Mouse (Mus musculus) liver, embryonic 13.5 days (tissue): Measurements from ENCODE around the gene Tle4. TPM values are rescaled to one million over a fixed set of nuclear protein-coding genes. Genes with fewer than 3 reads are reported as not detected.
A peak's percentile ranks its signal among the peaks of the same experiment; 100 is the strongest.

Experiments
- ATAC-seq: fragments of 200-750 bp; cut with Nextera tagmentation; 2 replicates; pipeline ENCODE4 v1.8.0; 2017; ENCODE audit warnings: low read depth, mild to moderate bottlenecking, moderate number of reproducible peaks, moderate library complexity
- DNase-seq: peaks from one replicate; pipeline ENCODE4 v3.0.0; 2022
- H3K27ac ChIP-seq: fragments of 300-500 bp; sonication (generic); 2 replicates; pipeline ENCODE4 v1.5.1; 2015; ENCODE audit warnings: moderate library complexity, mild to moderate bottlenecking, inconsistent platforms
- H3K27me3 ChIP-seq: fragments of 300-500 bp; sonication (generic); 2 replicates; pipeline ENCODE4 v1.6.1; 2015; ENCODE audit warnings: mild to moderate bottlenecking, inconsistent platforms
- H3K36me3 ChIP-seq: fragments of 300-500 bp; sonication (generic); 2 replicates; pipeline ENCODE4 v1.6.1; 2015; ENCODE audit warnings: mild to moderate bottlenecking, inconsistent platforms
- H3K4me1 ChIP-seq: fragments of 300-500 bp; sonication (generic); replicated peaks from 2 replicates; pipeline ENCODE4 v1.6.1; 2015; ENCODE audit warnings: inconsistent platforms
- H3K4me2 ChIP-seq: fragments of 300-500 bp; sonication (generic); 2 replicates; pipeline ENCODE4 v1.6.1; 2015; ENCODE audit warnings: inconsistent platforms, mild to moderate bottlenecking, moderate library complexity
- H3K4me3 ChIP-seq: fragments of 300-500 bp; sonication (generic); replicated peaks from 2 replicates; pipeline ENCODE4 v1.5.1; 2015; ENCODE audit warnings: mild to moderate bottlenecking, inconsistent platforms
- H3K9ac ChIP-seq: fragments of 300-500 bp; sonication (generic); 2 replicates; pipeline ENCODE4 v1.6.1; 2015; ENCODE audit warnings: mild to moderate bottlenecking, inconsistent platforms
- H3K9me3 ChIP-seq: fragments of 300-500 bp; sonication (generic); replicated peaks from 2 replicates; pipeline ENCODE4 v1.6.1; 2016; ENCODE audit warnings: inconsistent platforms
- WGBS: fragments of 180-500 bp; shearing (Covaris S2); methylation state at CpG from one replicate; pipeline ENCODE4 v1.1.7; 2015; ENCODE audit not compliant: insufficient replicate concordance; 5-methylcytosine and 5-hydroxymethylcytosine counted together
- polyA plus RNA-seq: library from polyadenylated mRNA; unstranded; fragments of >200 nt; fragmentation: Nextera tagmentation; extraction: Ambion mirVana; gene quantifications from 2 replicates; pipeline ENCODE4 v1.2.1, GENCODE M21; 2015

Tle4 gene
- polyA plus RNA-seq, 1 experiment from 2014 or later = 4.5 TPM

DNA sequence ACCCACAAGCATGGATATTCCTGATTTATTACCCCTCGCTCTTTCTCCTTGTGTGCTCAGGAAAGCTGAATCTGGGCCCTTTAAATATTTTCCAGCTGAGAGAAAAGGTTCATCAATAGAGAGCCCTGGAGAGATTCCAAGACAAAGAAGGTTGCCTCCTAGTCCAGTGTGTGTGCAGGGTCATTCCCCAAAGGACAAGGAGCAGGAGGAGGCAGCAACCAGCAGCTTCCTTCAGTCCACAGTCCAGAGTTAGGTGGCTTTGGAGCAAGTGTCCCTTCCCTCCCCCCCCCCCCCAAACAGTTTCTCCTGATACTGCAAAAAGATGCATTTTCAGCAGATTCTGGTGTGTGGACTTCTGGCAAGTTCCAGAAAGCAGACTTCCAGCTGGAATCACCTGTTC is 3.0 kb upstream of the Tle4 start:
- Histone ChIP-seq H3K27ac (no peak overlapping the region), H3K9ac (no peak overlapping the region), H3K4me1 (peaks cover 25% of the 10 kb centered on the region), H3K4me2 (no peak overlapping the region), H3K36me3 (no peaks in the 10 kb centered on the region), H3K9me3 (no peaks in the 10 kb centered on the region), H3K4me3 (no peak overlapping the region), H3K27me3 (no peaks in the 10 kb centered on the region)
- 77% methylated on average over 1 of the region's 1 CpGs for WGBS
- ATAC-seq (no peak), DNase-seq (no peak)

DNA sequence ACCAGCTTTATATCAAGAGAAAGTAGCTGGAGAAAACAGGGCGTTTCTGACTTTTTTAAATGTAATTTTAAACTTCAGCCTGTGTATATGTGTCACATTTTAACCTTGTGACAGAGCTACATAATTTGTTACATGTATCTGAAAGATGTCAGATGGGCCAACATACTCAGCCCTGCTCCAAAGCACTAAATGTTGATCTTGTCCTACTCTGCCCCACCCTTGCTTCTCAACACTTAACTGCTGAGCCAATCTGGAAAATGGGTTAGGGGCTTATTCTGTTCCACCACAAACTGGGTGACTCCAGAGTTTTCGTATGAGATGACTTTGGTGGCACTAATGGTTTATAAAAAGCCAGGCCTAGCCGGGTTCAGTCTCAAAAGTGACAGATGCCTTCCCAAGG is 2.5 kb upstream of the Tle4 start:
- Histone ChIP-seq H3K9me3 (no peaks in the 10 kb centered on the region), H3K4me2 (no peak overlapping the region), H3K4me1 (peaks cover 30% of the 10 kb centered on the region), H3K36me3 (no peaks in the 10 kb centered on the region), H3K4me3 (no peak overlapping the region), H3K9ac (no peak overlapping the region), H3K27me3 (no peaks in the 10 kb centered on the region), H3K27ac (no peak overlapping the region)
- 61% methylated on average over 3 of the region's 3 CpGs for WGBS
- DNase-seq (no peak), ATAC-seq (no peak)

DNA sequence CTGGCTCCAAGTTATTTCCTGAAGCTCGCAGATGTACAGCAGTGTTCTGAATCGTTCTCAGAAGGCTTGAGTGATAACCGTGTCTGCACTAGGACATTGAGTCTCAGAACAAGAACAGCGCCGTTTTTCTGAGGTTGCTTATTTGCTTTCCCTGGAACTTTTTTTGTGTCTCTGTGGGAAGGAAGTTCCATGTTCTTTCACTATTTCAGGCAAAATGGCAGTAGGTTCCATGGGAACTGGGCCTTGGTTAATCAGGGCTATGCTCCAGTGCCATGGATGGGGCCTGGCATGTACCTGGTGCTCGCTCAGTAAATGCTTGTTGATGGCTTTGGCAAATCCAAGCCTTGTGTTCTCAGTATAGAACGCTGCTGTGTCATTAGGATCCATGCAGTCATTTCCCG is 2.0 kb upstream of the Tle4 start:
- no peaks in the 10 kb centered on the region for H3K9me3 ChIP-seq
- peaks cover 34% of the 10 kb centered on the region for H3K4me1 ChIP-seq
- H3K4me2 ChIP-seq = peak overlapping the region; percentile 92
- H3K36me3 ChIP-seq = peaks cover 2% of the 10 kb centered on the region; the same call in 1 of the 2 replicates
- ATAC-seq = no peak
- H3K27me3 ChIP-seq = no peaks in the 10 kb centered on the region
- no peak for DNase-seq
- H3K4me3 ChIP-seq = peak overlapping the region; percentile 70; the same call in 1 of the 2 replicates
- 21% methylated on average over 8 of the region's 8 CpGs for WGBS
- H3K9ac ChIP-seq = no peak overlapping the region
- no peak overlapping the region for H3K27ac ChIP-seq

DNA sequence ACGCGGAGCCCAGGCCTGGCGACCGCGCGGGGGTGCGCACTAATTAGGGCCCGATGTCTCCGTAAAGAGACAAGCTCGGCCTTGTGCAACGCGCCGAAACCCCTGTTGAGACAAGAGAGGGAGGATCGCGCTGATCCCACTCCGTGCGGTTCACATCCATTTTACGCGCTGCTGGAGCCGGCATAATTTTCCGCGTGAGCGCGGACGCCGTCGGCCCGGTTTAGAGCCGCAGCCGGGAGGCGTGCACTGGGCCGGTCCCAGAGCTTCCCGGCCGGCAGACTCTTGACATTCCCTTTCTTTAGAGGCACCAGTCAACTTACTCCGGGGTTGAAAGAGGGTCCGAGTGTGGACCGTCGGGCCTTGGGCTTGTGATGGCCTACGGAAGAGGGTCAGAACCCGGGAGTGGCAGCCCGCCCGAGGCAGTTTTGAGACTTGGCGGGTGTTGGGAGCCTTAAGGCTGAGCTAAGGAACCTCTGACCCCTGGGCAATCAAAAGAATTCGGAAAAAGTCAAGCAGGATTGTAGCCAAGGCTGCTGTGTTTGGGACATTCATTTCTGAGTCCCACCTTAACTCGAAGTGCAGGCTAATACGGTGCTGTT is 938 bp upstream of the Tle4 start:
- Histone ChIP-seq H3K36me3 (peaks cover 4% of the 10 kb centered on the region; the same call in 1 of the 2 replicates), H3K4me2 (peak overlapping the region; percentile 92), H3K27me3 (no peaks in the 10 kb centered on the region), H3K27ac (peak overlapping the region; percentile 88), H3K4me3 (peak overlapping the region; percentile 70), H3K4me1 (peaks cover 40% of the 10 kb centered on the region), H3K9me3 (no peaks in the 10 kb centered on the region), H3K9ac (peak overlapping the region; percentile 83)
- DNase-seq = no peak
- ATAC-seq = peak; percentile 32
- under 1% methylated on average over 46 of the region's 46 CpGs for WGBS

DNA sequence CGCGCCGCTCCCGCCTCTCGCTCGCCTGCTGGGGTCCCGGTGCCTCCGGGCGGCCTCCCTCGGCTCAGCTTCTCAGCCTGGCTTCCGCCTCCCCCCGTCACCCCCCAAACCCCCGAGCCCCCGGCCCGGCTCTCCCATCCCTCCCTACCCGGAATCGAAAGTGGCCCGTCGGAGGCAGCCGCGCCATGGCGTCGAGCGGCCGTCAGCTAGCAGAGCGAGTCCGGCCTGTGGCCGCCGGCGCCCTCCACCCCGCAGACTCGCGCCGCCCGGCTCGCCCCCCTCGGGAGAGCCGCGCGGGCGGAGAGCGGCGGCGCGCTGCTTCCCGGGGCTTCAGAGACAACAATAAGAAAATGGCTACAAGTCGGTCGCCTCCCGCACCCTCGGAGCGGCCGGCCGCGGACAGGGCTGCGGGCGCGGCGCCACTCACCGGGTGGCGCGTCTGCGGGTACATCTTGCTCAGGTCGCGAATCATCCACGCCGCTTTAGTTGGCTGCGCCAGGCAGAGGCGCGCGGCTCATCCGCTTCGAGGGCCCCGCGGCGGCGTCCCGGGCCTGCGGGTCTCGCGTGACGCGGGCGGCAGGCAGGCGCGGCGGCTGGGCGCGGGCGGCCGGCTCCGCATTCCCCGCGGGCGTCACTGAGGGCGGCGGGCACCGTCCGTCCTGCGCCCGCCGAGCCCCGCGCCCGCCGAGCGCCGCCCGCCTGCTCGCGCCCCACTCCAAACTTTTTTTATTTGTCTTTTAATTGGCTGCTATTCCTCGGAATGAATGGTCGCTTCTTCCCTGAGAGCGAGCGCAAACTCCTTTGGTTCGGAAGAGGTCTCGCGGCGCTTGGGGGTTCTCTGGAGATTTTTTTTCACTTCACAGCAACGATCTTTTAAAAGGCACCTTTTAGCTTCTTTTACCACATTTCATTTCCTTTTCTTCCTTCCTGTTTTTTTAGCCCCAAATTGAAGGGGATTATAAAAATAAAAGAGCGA is 622 bp downstream of the Tle4 start:
- peak overlapping the region; percentile 96 for H3K4me3 ChIP-seq
- H3K27ac ChIP-seq = peak overlapping the region; percentile 92
- no peaks in the 10 kb centered on the region for H3K27me3 ChIP-seq
- no peaks in the 10 kb centered on the region for H3K9me3 ChIP-seq
- DNase-seq (peak; percentile 31), ATAC-seq (no peak)
- peaks cover 41% of the 10 kb centered on the region for H3K4me1 ChIP-seq
- H3K9ac ChIP-seq = peak overlapping the region; percentile 94
- H3K4me2 ChIP-seq = peak overlapping the region; percentile 78
- H3K36me3 ChIP-seq = peaks cover 7% of the 10 kb centered on the region; the same call in 1 of the 2 replicates
- WGBS = under 1% methylated on average over 97 of the region's 120 CpGs

DNA sequence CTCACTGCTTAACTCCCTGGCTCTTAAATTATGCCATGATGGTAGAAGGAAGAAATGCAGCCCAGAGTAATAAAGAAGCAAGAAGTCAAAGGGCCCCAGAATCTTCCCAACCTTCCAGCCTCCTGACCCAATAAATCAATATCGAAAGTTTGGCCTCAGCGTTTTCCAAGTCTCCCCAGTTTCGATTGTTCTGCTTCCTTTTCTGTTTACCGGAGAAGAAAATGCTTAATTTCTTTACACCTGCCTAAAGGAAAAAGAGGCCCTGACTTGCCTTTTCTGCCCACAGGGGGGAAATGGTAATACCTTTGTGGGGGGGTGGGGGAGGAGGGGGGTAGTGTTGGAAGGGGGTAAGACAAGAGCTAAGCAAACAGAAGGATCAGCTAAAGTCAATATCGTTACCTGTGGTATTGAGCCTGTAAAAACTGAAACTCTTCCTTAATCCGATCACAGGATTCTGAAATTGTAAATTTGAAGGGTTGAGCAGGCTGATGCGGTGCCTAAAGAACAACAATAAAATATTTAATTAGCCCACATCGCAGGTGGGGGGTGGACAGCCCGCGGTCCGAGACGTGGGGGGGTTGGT is 1.4 kb downstream of the Tle4 start:
- peak overlapping the region; percentile 96 for H3K4me3 ChIP-seq
- peak overlapping the region; percentile 78 for H3K4me2 ChIP-seq
- H3K9ac ChIP-seq = peak overlapping the region; percentile 94
- H3K9me3 ChIP-seq = no peaks in the 10 kb centered on the region
- ATAC-seq (no peak), DNase-seq (no peak)
- H3K27me3 ChIP-seq = no peaks in the 10 kb centered on the region
- WGBS = 0% methylated on average over 12 of the region's 12 CpGs
- H3K27ac ChIP-seq = peak overlapping the region; percentile 92
- H3K4me1 ChIP-seq = peaks cover 45% of the 10 kb centered on the region
- peaks cover 13% of the 10 kb centered on the region; the same call in 1 of the 2 replicates for H3K36me3 ChIP-seq

DNA sequence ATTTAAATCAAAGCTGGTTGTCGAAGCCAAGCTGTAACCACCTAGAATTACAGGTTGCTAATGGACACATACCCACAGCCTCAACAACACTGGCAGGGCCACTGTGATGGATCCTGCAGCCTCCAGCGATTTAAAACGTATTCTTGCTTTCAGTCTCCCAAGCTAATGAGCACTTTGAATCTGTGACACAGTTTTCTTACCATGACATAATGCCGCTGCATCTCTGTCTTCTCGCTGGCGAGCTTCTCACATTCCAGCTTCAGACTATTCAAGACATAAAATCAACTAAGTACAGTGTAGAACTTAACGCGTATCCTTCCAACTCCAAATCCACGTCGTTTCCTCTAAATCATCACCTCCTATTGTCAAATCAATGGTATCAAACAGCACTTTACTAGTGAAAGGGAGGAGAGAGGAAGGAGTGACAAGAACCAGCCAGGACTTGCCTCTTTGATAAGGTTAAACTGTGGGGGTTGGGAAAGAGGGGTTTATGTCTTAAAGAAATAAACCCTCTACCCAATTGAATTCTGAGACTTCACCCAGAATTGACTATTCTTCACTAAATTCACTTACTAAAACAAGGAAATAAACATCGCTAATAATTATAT is 2.4 kb downstream of the Tle4 start:
- ATAC-seq = no peak

DNA sequence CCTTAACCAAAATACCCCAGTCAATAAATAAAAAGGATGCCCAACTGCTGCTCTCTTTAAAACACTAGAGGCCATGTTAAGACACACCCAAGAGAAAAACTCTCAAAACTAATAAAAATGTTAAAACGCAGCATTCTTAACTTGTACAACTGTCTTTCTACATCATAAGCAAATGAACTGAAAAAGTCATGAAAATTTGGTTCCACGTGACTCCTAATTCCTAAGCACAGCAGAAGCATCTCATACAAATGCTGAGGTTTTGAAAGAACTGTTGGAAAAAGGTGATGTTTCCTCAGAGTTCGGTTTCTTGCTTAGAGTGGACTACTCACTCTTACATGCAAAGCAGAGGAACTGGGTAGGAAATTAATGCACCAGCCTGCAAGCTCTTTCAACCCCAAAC is 3.3 kb downstream of the Tle4 start:
- Histone ChIP-seq H3K4me1 (peaks cover 40% of the 10 kb centered on the region), H3K27me3 (no peaks in the 10 kb centered on the region), H3K4me3 (no peak overlapping the region), H3K27ac (no peak overlapping the region), H3K9me3 (no peaks in the 10 kb centered on the region), H3K36me3 (peaks cover 24% of the 10 kb centered on the region), H3K4me2 (0 out of 2 replicates have a peak overlapping the region, but pooled peaks have one; percentile 9), H3K9ac (no peak overlapping the region)
- ATAC-seq (no peak), DNase-seq (no peak)
- WGBS = 84% methylated on average over 3 of the region's 3 CpGs

More for the DNA sequence above, 2.4 kb downstream of the Tle4 start:
- Histone ChIP-seq H3K4me3 (peak overlapping the region; percentile 96), H3K9ac (no peak overlapping the region), H3K9me3 (no peaks in the 10 kb centered on the region), H3K4me1 (peaks cover 43% of the 10 kb centered on the region), H3K27me3 (no peaks in the 10 kb centered on the region), H3K27ac (no peak overlapping the region), H3K36me3 (peaks cover 18% of the 10 kb centered on the region), H3K4me2 (peak overlapping the region; percentile 78)
- DNase-seq = no peak
- WGBS = 27% methylated on average over 11 of the region's 11 CpGs

DNA sequence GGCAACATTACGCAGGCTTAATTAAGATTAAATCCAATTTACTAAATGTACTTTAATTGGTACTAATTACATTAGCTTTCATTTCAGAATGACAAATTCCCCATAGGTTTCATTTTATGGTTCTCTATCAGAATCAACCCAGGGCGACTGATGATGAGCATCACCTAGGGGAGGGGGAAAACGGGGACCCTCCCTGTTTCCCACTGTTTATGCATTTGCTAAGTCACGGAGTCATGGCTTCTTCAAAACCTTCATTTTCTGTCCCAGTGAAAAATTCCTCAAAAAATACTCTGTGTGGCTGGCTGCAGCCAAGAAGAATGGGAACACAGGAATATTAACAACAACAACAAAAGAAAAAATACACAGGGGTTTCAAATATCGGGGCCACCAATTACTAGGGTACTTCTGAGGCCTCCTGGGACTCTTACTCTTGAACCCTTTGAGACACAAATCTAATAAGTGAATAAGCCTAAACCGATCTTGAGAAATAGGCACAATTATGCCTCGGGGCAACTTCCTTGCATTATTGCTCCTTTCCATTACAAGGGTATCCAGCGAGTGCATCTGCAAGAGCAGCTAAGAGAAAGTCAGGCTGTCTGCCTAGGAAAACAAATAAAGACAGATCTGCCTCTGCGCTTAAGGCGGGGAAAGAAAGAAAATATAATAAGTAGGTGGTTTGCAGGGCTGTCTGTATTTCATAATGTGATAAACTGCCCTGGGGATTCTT is 5.9 kb downstream of the Tle4 start:
- Histone ChIP-seq H3K9ac (no peak overlapping the region), H3K27ac (no peak overlapping the region), H3K9me3 (no peaks in the 10 kb centered on the region), H3K4me1 (peaks cover 47% of the 10 kb centered on the region), H3K27me3 (no peaks in the 10 kb centered on the region), H3K4me2 (no peak overlapping the region), H3K4me3 (no peak overlapping the region), H3K36me3 (peaks cover 24% of the 10 kb centered on the region)
- WGBS = 76% methylated on average over 10 of the region's 10 CpGs
- ATAC-seq (no peak), DNase-seq (no peak)

DNA sequence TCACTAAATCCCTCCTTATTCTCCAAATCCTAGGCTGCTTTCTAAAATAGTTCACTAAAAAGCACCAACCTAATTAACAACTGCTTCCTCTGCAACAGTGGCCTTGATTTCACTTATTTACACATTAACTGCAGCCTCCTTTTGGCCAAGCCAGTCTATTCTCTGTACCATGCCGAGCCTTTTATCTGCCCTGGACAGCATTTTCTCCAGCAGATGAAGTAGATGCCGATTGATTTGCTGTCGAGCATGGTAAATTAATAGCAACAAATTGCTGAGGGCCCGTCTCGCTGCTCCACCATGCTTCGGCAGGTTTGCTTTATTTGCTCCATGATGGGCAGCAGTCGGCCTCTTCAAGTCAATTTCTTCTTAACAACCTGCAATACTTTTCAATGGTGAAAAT is 7.7 kb downstream of the Tle4 start:
- H3K27me3 ChIP-seq = no peaks in the 10 kb centered on the region
- DNase-seq (no peak), ATAC-seq (no peak)
- H3K4me3 ChIP-seq = no peak overlapping the region
- peaks cover 24% of the 10 kb centered on the region for H3K36me3 ChIP-seq
- no peaks in the 10 kb centered on the region for H3K9me3 ChIP-seq
- 68% methylated on average over 7 of the region's 7 CpGs for WGBS
- H3K9ac ChIP-seq = no peak overlapping the region
- H3K27ac ChIP-seq = no peak overlapping the region
- H3K4me1 ChIP-seq = peaks cover 46% of the 10 kb centered on the region
- no peak overlapping the region for H3K4me2 ChIP-seq
